Mouse (Mus musculus): ENCODE data around the gene Calr3. TPM values are rescaled to one million over a fixed set of nuclear protein-coding genes. Genes with fewer than 3 reads are reported as not detected.

The Calr3 gene
- 0.03 and 0.16 TPM in 2 replicates for polyA plus RNA-seq (2012)

DNA sequence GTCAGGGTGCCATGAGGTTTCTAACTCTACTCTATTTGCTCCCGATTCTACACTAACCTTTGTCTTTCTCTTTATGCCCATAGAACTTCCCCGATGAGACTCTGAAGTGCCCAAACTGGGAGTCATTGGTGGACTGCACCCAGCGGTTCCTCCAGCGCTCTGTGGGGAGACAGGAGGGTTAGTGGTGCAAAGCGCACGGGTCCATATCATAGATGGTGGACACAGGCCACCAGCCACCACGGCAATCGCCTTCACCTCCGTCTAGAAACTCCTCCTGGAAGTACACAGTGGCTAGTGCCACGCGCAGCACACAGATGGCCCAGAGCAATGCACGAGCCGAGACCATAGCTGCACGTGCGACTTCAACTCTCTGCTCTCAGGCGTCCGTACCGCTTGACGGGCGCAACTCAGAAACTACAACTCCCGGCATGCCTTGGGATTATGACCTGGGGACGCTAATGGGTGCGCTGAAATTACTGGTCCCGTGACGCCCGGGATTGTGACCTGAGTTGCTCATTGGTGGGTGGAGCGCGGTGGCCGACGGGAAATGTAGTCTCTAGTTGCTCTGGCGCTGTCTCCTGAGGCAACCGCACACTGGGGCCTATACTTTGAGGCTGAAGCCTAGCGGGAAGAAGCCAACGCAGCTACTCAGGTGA, at the start of gene Calr3, which contains the start of gene 1700030K09Rik:
Gene Calr3 (minus strand): TSS at position 533 of the 656 bp plus-strand sequence.
Gene 1700030K09Rik (plus strand): TSS at position 543 of the 656 bp plus-strand sequence.
- no peak for TF ChIP-seq GATA1 (IDR thresholded peaks at IDR 0.05; ENCODE audit: low read length)

DNA sequence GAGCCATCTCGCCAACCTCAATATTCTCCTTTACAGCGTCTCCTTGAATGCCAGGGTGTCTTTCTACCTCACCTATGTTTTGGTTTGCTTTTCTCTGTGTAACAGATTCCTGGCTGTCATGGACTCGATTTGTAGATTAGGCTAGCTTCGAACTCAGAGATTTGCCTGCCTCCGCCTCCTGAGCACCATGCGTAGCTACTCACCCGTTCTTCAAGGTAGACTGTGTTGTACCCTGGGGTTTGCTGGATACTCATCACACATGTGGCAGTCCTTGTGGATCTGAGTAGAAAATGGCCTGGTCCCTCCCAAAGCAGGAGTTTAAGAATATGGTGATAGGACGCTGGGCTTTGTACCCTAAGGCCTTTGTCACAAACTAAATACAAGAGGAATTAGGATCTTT, 49.7 kb upstream of the Calr3 start:
- no peak for TF ChIP-seq GATA1 (IDR thresholded peaks at IDR 0.05; ENCODE audit: low read length)

DNA sequence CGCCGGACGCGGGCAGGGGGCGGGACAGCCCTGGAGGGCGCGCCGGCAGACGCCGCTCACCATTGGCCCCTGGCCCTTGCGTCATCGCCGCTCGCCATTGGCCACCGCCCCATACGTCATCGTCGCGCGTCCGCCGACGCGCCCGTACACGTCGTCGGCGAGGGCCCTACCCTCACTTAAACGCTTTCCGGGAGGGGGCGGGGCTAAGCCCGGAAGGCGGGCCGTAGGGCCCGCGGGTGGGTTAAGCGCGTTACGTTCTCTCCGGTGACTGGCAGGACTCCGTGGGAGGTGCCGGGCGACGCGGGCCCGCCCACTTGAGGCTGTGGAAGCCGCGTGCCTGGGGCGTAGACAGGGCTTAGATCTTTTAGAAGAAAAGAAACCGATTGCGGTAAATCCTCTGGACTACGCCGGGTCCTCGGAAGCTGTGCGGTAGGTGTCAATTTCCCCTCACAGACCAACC, 49.0 kb upstream of the Calr3 start:
- no peak for TF ChIP-seq GATA1 (IDR thresholded peaks at IDR 0.05; ENCODE audit: low read length)

DNA sequence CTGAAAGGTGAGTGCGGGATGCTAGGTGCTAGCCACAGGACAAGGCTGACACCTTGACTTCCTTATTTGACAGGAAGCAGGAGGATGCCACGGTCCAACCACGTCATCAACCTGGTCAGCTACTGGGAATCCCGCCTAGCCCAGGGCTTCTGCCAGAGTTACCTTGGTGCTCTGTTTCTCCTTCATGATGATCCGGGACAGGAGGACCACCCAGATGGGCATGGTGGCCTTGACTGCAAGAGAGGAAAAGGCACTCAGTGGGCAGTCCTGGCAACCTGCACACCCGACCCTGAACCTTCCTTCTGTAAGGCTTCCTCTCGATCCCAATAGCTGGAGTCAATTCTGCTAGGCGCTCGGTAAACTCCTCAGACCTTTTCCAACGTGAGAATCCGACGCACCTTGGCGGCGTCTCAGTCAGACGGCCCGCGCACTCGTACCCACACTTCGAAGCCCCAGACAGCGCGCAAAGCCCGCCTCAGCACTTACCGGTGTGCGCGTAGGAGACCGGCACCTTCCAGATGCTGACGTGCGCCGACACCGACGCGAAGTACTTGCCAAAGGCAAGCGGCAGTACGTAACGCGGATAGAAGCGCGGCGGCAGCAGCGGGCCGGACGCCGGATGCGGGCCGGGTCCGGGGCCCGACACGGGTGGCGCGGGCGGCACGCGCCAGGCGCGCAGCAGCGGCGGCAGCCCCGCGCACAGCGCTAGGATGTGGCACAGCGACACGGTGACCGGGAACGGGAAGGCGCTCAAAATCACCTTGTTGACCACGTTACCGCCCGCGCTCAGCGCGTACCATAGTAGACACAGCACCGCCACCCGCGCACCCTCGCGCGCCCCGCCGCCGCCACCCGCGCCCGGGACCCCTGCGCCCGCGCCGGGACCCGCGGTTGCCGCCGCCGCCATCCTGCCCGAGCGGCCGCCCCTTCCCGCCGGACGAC, 48.3 kb upstream of the Calr3 start, which contains the start of gene Slc35e1:
Gene Slc35e1 (minus strand): TSS at position 935 of the 942 bp plus-strand sequence.
- no peak for TF ChIP-seq GATA1 (IDR thresholded peaks at IDR 0.05; ENCODE audit: low read length)

DNA sequence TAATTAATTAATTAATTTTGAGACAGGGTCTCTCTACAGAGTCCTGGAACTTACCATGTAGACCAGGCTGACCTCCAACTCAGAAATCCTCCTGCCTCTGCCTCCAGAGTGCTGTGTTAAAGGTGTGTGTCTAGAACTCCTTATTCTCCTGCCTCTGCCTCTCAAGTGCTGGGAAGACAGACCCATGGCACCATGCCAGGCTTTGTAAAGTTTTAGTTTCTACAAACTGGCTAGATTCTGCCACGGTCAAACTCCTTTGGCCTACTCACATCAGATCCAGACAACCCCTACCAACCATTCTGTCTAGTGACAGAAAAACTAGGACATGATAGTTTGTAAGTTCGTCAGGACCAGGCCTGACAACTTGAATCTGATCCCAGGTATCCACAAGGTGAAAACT, 47.3 kb upstream of the Calr3 start:
- no peak for TF ChIP-seq GATA1 (IDR thresholded peaks at IDR 0.05; ENCODE audit: low read length)

DNA sequence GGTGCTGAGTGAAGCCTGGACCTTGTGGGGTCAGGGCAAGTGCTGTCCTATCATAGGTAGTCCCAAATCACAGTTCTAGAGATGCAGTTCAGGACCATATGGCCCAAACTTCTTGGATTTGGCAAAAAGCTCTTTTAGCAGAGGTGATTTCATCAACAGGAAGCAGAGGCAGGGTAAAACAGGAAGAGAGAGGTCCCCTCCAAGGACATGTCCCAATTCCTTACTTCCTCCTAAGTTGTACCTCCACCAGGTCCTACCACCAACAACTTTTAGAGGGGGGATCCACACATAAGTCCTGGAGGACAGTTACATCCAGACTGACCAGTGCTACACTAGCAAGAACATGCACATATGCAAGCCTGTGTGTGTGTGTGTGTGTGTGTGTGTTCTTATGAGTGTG, 43.3 kb upstream of the Calr3 start:
- no peak for TF ChIP-seq GATA1 (IDR thresholded peaks at IDR 0.05; ENCODE audit: low read length)

DNA sequence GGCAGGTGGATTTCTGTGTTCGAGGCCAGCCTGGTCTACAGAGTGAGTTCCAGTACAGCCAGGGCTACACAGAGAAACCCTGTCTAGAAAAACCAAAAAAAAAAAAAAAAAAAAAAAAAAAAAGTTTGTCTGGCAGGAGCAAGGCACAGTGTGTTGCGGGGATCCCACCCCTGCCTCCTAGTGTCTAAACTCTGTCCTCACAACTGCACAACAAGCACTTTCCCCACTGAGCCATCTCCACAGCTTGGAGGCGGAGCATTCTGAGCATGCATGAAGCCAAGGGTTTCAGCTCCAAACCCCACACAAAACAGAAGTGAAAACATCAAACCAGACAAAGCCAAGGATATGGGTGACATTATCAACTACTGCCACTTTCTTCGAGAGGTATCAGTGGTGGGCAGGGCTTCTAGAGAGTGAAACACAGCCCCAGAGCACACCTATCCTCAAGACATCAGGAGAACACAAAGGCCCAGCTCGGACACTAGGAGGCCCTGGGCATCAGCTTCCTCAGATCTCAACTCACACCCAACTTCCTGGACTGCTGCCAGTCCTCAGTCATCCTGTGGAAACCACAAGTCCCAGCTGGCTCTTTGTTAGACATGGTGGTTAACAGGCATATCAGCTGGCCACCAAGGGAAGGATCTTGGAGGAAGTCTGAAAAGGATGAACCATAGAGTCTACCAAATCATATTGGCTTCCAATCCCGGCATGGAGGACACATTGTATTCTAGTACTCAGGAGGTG, 42.0 kb upstream of the Calr3 start:
- TF ChIP-seq GATA1 (IDR thresholded peaks at IDR 0.05; ENCODE audit: low read length) = no peak

DNA sequence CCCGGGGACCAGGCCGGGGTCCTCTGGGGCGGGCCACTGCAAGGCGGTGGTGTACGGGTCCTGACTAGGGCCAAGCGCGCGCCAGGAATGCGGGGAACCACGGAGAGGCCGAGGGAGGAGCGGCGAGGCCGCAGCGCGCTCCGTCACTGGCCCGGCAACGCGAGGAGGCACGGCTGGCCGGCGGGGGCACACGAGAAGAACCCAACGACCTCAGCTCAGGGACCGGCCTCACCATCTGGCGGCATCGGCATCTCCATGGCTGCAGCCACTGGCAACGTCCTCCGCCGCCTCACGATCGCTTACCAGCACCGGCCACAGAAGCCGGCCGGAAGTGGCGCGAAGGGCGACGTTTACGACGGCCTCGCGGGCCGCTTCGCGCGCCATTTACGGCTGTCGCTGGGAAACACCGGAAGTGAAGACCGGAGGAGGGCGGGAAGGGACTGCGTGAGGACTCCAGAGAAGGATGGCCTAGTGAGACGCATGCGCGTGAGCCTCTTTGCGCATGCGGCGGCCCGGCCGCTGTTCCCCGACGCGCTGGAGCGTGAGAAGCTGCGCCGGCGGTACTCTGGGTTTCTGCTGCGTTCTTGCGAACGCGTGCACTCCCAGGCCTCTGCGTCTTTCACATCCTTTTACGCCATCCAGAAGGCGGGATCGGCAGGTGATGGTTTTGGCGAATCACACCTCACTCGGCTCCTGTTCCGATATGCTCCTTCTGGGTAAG, 31.3 kb upstream of the Calr3 start, which contains the start of gene Cherp:
Gene Cherp (minus strand): TSS at position 401 of the 721 bp plus-strand sequence.
- no peak for TF ChIP-seq GATA1 (IDR thresholded peaks at IDR 0.05; ENCODE audit: low read length)

DNA sequence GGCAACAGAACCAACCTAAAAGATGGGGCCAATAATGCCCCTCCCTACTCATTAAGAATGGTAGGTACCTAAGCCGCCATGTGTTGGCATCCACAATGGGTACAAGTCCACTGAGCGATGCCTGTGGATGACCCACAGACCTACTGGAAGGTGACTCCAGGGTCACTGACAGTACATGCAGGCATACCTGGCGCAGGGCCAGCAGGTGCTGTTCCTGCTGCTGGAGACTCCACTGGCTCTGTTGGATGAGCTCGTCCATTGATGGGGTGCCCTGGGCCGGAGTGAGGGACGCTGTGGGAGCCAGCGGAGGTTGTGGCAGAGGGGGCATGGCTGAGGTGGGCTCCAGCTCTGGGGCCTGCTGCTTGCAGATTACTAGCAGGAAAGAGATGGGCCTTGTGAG, 27.0 kb upstream of the Calr3 start:
- TF ChIP-seq GATA1 (IDR thresholded peaks at IDR 0.05; ENCODE audit: low read length) = no peak

DNA sequence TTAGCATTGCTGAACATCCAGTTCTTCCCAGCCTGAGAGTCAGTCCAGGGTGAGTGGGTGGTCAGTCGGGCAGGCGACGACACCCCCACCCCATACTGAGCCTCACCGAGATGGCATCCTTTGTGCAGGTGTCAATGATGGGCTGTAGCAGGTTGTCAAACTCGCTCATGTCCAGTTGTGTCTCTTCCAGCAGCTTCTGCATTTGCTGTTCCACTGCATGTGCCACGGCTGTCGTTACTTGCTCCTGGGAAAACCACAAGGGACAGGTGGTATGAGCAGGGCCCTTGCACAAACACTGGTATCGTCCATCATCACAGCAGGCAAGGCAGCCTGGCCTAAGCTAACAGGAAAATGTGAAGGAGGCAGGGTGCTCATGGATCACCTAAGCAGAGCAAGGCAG, 26.3 kb upstream of the Calr3 start:
- TF ChIP-seq GATA1 (IDR thresholded peaks at IDR 0.05; ENCODE audit: low read length) = no peak

DNA sequence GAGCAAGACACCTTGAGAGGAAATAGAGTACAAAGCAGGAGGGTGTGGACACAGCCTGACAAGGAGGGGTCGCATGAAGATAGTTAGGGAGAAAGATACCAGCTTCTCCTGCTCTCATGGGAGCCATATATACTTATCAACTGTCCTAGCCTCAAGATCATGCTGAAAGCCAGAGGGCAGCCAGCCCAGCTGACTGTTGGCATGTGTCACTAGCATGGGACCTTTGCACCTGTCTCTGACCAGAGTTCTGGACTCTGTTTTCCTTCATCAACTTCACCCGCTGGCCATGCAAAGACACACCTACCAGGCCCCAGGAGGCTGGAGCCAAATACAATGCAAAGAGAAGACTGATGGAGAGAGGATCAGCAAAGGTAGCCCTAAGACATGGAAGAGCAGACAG, 25.6 kb upstream of the Calr3 start:
- TF ChIP-seq GATA1 (IDR thresholded peaks at IDR 0.05; ENCODE audit: low read length) = no peak

DNA sequence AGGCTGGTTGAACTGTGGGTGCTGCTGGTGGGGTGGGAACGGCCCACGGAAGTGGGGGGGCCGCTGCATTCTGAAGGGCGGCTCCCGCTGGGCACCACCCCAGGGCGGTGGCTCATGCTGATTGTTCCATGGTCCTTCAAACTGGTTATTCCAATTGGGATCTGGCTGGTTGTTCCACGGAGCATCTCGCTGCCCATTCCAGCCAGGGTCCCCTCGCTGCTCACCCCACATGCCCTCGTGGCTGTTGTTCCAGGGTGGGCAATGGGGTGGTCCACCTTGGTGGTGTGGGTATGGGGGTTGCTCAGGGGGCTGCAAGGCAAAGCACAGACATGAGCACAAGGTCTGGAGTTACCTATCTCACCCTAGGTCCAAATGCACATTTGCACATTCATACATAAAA, 20.5 kb upstream of the Calr3 start:
- no peak for TF ChIP-seq GATA1 (IDR thresholded peaks at IDR 0.05; ENCODE audit: low read length)

DNA sequence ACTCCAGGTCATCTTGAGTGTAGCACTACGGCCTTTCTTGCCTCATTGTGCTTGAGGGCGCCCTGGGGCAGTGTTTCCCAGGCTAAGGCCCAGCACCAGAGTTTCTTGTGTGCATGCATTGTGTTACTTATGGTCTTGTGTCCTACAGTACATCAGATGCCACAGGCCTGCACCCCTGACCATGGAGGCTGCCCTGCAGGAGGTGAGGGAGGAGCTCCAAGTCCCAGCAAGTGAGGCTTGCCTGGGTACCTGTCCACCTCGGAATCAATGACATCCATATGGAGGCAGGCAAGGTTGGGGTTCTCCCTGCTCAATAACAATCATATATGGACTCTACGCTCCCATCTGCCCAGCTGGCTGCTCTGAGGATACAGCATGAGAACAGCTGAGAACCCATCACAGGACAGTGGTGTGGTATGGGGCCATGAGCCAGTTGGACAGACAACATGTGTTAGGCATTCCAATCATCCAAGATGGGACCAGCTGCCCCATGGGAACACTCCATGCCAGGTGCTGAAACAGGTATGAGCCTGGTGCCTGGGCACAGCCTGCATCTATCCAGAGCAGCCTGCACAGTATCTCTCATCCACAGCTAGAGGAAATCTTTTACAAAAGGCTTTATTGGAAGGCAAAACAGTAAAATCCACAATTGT, 16.3 kb upstream of the Calr3 start:
- TF ChIP-seq GATA1 (IDR thresholded peaks at IDR 0.05; ENCODE audit: low read length) = no peak

DNA sequence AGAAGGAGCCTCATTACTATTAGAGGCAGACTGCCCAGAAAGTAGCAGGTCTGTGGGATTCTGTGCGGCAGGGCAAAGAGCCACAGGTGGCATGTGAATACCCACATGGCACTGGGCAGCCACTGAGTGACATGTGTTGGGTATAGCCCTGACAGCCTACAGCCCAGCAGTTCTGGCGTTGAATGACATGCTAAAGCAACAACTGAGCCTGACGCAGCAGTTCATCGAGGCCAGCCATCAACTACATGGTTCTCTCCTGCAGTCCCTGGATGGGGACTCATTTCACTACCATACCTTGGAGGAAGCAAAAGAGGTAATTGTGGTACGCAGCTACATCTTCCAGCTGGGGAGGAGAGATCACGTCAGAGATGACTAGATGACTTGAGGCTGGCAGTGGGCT, 14.8 kb upstream of the Calr3 start:
- TF ChIP-seq GATA1 (IDR thresholded peaks at IDR 0.05; ENCODE audit: low read length) = no peak

Data from G1E-ER4 (cell line).